Mouse (Mus musculus) heart, embryonic 14.5 days (tissue): ENCODE data around the gene Aatk. TPM values are rescaled to one million over a fixed set of nuclear protein-coding genes. Genes with fewer than 3 reads are reported as not detected.

Experiments used
- ATAC-seq: fragments of 200-750 bp; cut with Nextera tagmentation; 2 replicates; pipeline ENCODE4 v1.8.0; 2017; ENCODE audit warnings: low read depth, moderate TSS enrichment; ENCODE audit not compliant: insufficient number of reproducible peaks, insufficient read depth, low FRiP score
- H3K27ac ChIP-seq, 2 experiments: fragments of 200-500 bp in 1 of 2; fragments of 300-500 bp in 1 of 2; sonication (generic) in 1 of 2; replicated peaks in 1 of 2; 2 replicates each; pipeline ENCODE4 v1.5.1; 2012 to 2014; ENCODE audit warnings: low read depth in 2 of 2, low read length in 2 of 2, control low read depth in 1 of 2, mild to moderate bottlenecking in 1 of 2, mixed read lengths in 1 of 2; ENCODE audit not compliant: control insufficient read depth in 1 of 2, insufficient read depth in 1 of 2
- H3K27me3 ChIP-seq: fragments of 300-500 bp; sonication (generic); 2 replicates; pipeline ENCODE4 v1.6.1; 2014; ENCODE audit warnings: mild to moderate bottlenecking, low read length, control low read depth; ENCODE audit not compliant: control insufficient read depth, insufficient read depth
- H3K36me3 ChIP-seq: fragments of 300-500 bp; sonication (generic); 2 replicates; pipeline ENCODE4 v1.6.1; 2014; ENCODE audit warnings: mild to moderate bottlenecking, control low read depth, low read length, mixed read lengths; ENCODE audit not compliant: control insufficient read depth, insufficient read depth
- H3K4me1 ChIP-seq, 2 experiments: fragments of 200-500 bp in 1 of 2; fragments of 300-500 bp in 1 of 2; sonication (generic) in 1 of 2; 2 replicates each; pipeline ENCODE4 v1.6.1; 2012 to 2014; ENCODE audit warnings: low read length in 2 of 2, control low read depth in 1 of 2, mixed read lengths in 1 of 2; ENCODE audit not compliant: control insufficient read depth in 2 of 2, insufficient read depth in 2 of 2
- H3K4me2 ChIP-seq: fragments of 300-500 bp; sonication (generic); 2 replicates; pipeline ENCODE4 v1.6.1; 2014; ENCODE audit warnings: mild to moderate bottlenecking, low read length
- H3K4me3 ChIP-seq, 2 experiments: fragments of 200-500 bp in 1 of 2; fragments of 300-500 bp in 1 of 2; sonication (generic) in 1 of 2; 2 replicates each; pipeline ENCODE4 v1.5.1; 2012 to 2014; ENCODE audit warnings: low read length in 2 of 2, mild to moderate bottlenecking in 2 of 2, control low read depth in 1 of 2, low read depth in 1 of 2, moderate library complexity in 1 of 2; ENCODE audit not compliant: control insufficient read depth in 1 of 2, insufficient read depth in 1 of 2
- H3K9ac ChIP-seq: fragments of 300-500 bp; sonication (generic); 2 replicates; pipeline ENCODE4 v1.6.1; 2014; ENCODE audit warnings: mild to moderate bottlenecking, low read length
- H3K9me3 ChIP-seq: fragments of 300-500 bp; sonication (generic); 2 replicates; pipeline ENCODE4 v1.6.1; 2016; ENCODE audit warnings: low read length, control low read depth; ENCODE audit not compliant: control insufficient read depth
- WGBS: fragments of 180-500 bp; shearing (Covaris S2); extraction: QIAGEN DNeasy Blood & Tissue Kit; methylation state at CpG from one replicate; pipeline ENCODE4 v1.1.7; 2014; 5-methylcytosine and 5-hydroxymethylcytosine counted together
- polyA plus RNA-seq: library from polyadenylated mRNA; unstranded; fragments of >200 nt; fragmentation: Nextera tagmentation; extraction: Ambion mirVana; gene quantifications from 2 replicates; pipeline ENCODE4 v1.2.1, GENCODE M21; 2014

Aatk gene
- polyA plus RNA-seq, 1 experiment from 2014 or later: 1.1 TPM

- Histone ChIP-seq H3K9ac (no peak overlapping the region), H3K4me2 (no peak overlapping the region), H3K4me1 (peaks cover 3 to 14% of the 10 kb centered on the region in 2 experiments; a peak in 2 of 4 replicates), H3K27me3 (no peaks in the 10 kb centered on the region; the same call in 1 of the 2 replicates), H3K9me3 (no peaks in the 10 kb centered on the region), H3K36me3 (peaks cover 13% of the 10 kb centered on the region; the same call in 1 of the 2 replicates), H3K4me3 (no peak overlapping the region), H3K27ac (no peak overlapping the region)
- 89% methylated on average over 2 of the region's 2 CpGs for WGBS
- no peak for ATAC-seq
Observed at GRCm38 (mm10) chr11:119983151-119983550, 63.8 kb downstream of the Aatk start.

DNA sequence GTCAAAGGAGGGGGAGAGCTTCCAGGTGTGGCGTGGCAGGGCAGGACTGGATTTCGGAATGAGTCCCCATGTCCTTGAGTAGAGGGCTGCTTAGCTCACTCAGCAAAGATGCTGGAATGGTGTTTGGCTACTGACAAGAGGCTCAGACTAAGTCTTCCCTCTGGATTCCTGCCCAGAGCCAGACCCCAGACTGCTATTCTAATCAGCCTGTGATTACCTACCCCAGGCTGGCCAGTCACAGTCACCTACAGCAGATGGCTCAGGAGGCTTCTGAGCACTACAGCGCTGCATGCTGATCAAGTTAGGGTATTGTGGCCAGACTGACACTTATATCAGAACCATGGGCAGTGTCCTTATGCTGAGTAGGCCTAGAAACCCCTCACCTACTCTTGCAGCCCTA, 64.7 kb downstream of the Aatk start:
- no peak for ATAC-seq
- Histone ChIP-seq H3K9me3 (no peaks in the 10 kb centered on the region), H3K27me3 (no peaks in the 10 kb centered on the region; the same call in 1 of the 2 replicates), H3K4me3 (no peak overlapping the region), H3K4me1 (peaks cover 3 to 13% of the 10 kb centered on the region in 2 experiments; a peak in 2 of 4 replicates), H3K36me3 (peaks cover 13% of the 10 kb centered on the region; the same call in 1 of the 2 replicates), H3K4me2 (no peak overlapping the region), H3K9ac (no peak overlapping the region), H3K27ac (no peak overlapping the region)
- 74% methylated on average over 3 of the region's 3 CpGs for WGBS

DNA sequence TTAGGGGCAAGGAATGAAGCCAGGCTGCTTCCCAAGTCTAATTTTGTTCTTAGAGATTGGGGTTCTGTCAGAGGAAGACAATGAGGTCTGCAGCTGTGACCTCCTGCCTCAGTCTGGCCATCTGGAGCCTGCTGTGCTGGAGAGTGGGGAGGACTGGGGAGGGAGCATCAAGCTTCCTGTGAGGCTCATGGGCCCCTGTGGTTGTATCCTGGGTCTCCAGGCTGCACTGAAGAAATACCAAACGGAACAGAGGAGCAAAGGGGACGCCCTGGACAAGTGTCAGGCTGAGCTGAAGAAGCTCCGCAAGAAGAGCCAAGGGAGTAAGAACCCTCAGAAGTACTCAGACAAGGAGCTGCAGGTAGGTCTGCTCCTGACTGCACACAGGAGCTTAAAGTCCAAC, 65.2 kb downstream of the Aatk start:
- ATAC-seq: no peak
- Histone ChIP-seq H3K9me3 (no peaks in the 10 kb centered on the region), H3K9ac (no peak overlapping the region), H3K4me1 (peaks cover 3 to 13% of the 10 kb centered on the region in 2 experiments; a peak in 2 of 4 replicates), H3K27me3 (no peaks in the 10 kb centered on the region; the same call in 1 of the 2 replicates), H3K4me2 (no peak overlapping the region), H3K4me3 (no peak overlapping the region), H3K36me3 (peaks cover 13% of the 10 kb centered on the region; the same call in 1 of the 2 replicates), H3K27ac (no peak overlapping the region)
- WGBS: 67% methylated on average over 3 of the region's 3 CpGs

- Histone ChIP-seq H3K9me3 (no peaks in the 10 kb centered on the region), H3K9ac (no peak overlapping the region), H3K36me3 (0 out of 2 replicates have a peak, but pooled peaks cover 14% of the 10 kb centered on the region), H3K27me3 (no peaks in the 10 kb centered on the region; the same call in 1 of the 2 replicates), H3K4me2 (no peak overlapping the region), H3K27ac (no peak overlapping the region), H3K4me3 (no peak overlapping the region), H3K4me1 (peaks cover 3 to 13% of the 10 kb centered on the region in 2 experiments; a peak in 2 of 4 replicates)
- 81% methylated on average over 10 of the region's 10 CpGs for WGBS
- no peak for ATAC-seq
Observed at GRCm38 (mm10) chr11:119979596-119980385, 67.2 kb downstream of the Aatk start.

DNA sequence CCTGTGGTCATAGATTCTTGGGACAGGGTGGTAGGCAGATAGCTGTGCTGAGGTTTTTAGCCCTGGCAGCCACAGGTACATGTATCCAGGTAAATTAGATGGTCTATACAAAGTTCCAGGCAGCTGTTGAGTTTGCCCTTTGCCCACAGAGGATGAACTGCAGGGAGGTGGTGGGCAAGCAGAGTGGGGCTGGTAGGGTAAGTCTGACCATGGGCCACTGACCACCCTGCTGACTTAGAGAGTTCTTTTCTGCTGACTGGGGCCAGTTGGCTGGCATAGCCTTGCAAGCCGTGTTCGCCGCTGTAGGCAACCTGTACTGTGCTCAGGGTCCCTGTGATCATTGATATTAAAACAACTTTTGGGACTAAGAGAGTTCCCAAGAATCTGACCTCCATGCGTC, 68.3 kb downstream of the Aatk start:
- Histone ChIP-seq H3K4me2 (no peak overlapping the region), H3K4me3 (no peak overlapping the region), H3K9me3 (no peaks in the 10 kb centered on the region), H3K36me3 (0 out of 2 replicates have a peak, but pooled peaks cover 11% of the 10 kb centered on the region), H3K9ac (no peak overlapping the region), H3K4me1 (peaks cover 3 to 13% of the 10 kb centered on the region in 2 experiments; a peak in 2 of 4 replicates), H3K27me3 (no peaks in the 10 kb centered on the region), H3K27ac (no peak overlapping the region)
- ATAC-seq: no peak
- 95% methylated on average over 4 of the region's 4 CpGs for WGBS

- H3K36me3 ChIP-seq: 0 out of 2 replicates have a peak, but pooled peaks cover 6% of the 10 kb centered on the region
- no peak overlapping the region for H3K9ac ChIP-seq
- no peaks in the 10 kb centered on the region for H3K27me3 ChIP-seq
- WGBS: 74% methylated on average over 8 of the region's 8 CpGs
- no peak overlapping the region for H3K4me2 ChIP-seq
- ATAC-seq: no peak
- no peaks in the 10 kb centered on the region for H3K9me3 ChIP-seq
- no peak overlapping the region for H3K27ac ChIP-seq
- H3K4me1 ChIP-seq: no peaks in the 10 kb centered on the region
- H3K4me3 ChIP-seq: no peak overlapping the region
Observed at GRCm38 (mm10) chr11:119975739-119976501, 71.0 kb downstream of the Aatk start.

DNA sequence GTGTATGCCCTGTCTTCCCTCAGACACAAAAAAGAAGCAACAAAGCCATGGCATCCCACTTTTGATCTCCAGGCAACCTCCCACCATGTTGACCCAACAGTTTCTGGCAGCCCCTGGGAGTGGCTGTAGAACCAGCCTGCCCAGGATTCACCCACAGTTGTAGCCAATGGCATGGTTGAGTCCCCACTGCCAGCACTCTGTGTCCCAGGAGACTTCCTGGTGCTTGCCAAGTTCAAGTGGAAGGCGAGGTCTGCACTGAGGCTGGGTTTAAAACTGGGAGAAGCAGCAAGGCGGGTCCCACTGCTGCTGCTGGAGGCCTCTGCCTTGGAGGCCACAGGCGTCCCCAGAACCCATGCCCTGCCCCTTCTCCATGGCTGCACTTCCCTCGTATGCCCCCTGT, 73.2 kb downstream of the Aatk start:
- WGBS: 75% methylated on average over 4 of the region's 4 CpGs
- no peak overlapping the region for H3K4me2 ChIP-seq
- ATAC-seq: no peak
- no peak overlapping the region for H3K27ac ChIP-seq
- 0 out of 2 replicates have a peak, but pooled peaks cover 11% of the 10 kb centered on the region for H3K36me3 ChIP-seq
- H3K4me1 ChIP-seq: no peaks in the 10 kb centered on the region
- no peaks in the 10 kb centered on the region for H3K9me3 ChIP-seq
- H3K9ac ChIP-seq: no peak overlapping the region
- H3K4me3 ChIP-seq: no peak overlapping the region
- H3K27me3 ChIP-seq: no peaks in the 10 kb centered on the region
